Mouse (Mus musculus): ENCODE data around the gene Tmprss11e.

DNA sequence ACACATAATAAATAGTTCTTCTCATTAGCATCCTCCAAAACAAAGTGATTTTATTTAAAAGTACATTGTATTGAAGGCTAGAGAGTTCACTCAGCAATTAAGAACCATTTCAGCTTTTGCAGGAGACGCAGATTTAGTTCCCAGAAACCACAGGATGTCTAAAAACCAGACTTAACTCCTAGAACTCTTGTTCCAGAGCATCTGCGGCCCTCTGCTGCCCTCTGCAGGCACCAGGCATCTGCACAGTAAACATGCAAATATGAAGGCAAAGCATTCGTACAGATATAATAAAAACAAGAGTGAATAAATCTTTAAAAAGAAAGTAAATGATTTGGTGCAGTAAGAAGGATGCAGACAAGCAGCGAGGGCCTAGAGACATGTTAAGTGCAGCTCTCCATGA is 60.9 kb downstream of the Tmprss11e start:
- TF ChIP-seq E2F4 (IDR thresholded peaks at IDR 0.05; ENCODE audit: insufficient read depth): no peak
- TF ChIP-seq TCF12 (IDR thresholded peaks at IDR 0.05; ENCODE audit: insufficient read depth, poor library complexity, severe bottlenecking): no peak
- TF ChIP-seq MAX (IDR thresholded peaks at IDR 0.05; ENCODE audit: low read depth): no peak
- no peak for TF ChIP-seq POLR2A (IDR thresholded peaks at IDR 0.05; ENCODE audit: insufficient read length, low read depth)
- TF ChIP-seq CEBPB (IDR thresholded peaks at IDR 0.05; ENCODE audit: insufficient read depth, poor library complexity, severe bottlenecking): no peak
- no peak for TF ChIP-seq POLR2AphosphoS2 (IDR thresholded peaks at IDR 0.05; ENCODE audit: insufficient read length, low read depth)

Measured in myocyte (in vitro differentiated cells).